Mouse (Mus musculus): ENCODE results near the gene Fam155a.
A peak's percentile ranks its signal among the peaks of the same experiment; 100 is the strongest.

Fam155a gene

DNA sequence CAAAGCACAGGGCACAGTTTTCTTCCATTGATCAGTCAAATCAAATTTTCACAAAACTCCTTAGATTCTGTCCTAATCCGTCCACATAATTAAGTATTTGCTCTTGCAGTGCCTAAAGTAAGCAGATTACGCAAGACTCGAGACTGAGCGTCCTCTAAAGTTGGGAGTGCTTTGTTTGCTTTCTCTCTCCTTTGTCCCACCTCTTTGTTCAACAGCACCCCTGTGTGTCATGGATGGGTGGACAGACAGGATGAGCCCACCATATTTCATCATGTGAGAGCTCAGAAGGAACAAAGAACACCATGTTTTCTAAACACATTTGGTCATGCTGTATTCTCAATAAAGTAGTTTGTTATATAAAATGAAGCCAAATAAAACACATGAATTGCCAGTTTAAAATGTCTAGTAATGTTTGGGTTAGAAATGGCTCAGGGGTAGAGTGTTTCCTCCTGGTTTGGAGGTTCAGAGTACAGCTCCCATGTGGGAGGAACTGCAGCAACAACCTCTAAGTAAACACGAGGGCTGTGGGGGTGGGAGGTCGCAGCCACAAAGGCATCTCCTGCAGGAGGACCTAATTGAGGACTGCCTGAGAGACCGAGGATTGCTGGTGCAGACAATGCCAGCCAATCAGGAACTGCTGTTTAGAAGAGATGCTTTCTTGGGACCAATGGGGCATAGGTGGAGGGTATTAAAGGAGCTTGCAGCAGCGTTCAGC lies 482.8 kb downstream of the Fam155a start:
- no peak for DNase-seq (ENCODE audit: inconsistent ontology term)

DNA sequence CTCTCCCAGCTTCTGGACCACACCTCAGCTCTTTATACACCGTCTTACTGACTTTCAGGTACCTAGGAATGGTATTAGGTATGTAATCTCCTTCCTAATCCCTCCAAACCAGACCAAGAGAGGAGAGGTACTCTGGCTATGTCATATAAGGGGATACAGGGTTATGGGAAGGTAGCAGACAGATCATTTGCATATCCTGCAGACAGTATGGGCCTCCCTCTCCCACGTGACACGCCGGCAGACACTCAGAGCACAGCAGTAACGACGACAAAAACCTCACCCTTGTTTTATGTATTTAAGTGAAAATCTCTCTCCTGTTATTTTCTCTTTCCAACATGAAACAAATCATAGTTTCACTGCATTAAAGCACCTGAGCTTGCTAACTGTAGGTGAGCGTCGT lies 496.8 kb downstream of the Fam155a start:
- DNase-seq (ENCODE audit: inconsistent ontology term) = no peak

DNA sequence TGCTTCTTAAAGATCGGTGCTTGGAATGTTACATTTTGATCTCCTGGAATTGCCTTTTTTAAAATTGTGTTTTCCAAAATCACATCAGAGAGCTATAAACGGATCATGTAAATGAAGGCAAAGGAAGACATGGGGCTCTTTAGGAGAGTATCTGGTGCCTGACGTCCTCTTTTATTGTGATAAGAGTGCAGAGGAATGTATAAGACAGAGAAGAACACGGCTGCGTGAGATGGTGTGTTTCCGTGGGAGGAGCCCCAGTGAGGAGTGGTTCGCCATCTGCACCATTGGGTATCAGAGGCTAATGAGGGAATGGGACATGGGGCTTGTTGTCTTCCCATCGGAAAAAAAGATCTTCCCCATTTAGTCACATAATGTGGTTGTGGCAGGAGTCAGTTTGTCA lies 506.6 kb downstream of the Fam155a start:
- no peak for DNase-seq (ENCODE audit: inconsistent ontology term)

DNA sequence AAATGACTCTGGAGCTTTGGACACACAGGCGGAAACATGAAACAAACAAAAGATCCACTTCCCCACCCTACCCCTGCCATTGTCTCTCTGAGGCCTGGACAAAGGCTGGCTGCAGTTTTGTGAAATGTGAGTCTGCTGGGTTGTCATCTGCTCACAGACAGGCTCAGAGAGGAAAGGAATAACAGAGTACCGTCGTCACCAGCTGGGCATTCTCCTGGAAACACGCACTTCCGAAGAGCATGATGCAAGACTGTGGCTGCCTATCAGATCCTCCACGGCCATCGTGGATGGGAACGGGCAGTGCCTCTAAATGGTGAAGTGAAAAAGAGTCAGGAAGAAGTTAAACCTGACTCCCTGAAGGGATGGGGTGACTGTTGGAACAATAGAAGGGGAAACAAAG lies 509.4 kb downstream of the Fam155a start:
- DNase-seq (ENCODE audit: inconsistent ontology term) = no peak

DNA sequence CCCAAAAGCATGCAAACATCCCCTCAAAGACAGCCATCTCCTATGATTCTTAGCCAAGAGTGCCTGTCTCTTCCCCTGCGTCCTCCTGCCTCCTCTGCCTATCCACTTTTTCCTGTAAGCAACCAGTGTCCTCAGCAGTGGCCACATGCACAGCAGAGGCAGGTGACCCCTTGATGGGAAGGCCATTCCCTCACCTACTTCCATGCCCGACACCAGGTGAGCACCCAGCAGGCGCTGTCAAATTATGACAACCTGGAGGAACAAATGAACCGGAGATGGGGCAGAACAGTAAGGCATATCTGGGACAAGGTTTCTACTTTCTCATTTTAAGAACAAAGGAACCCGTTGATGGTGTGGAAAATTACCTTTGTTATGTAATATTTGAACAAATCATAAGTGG lies 515.6 kb downstream of the Fam155a start:
- no peak for DNase-seq (ENCODE audit: inconsistent ontology term)

- DNase-seq (ENCODE audit: inconsistent ontology term) = no peak
These were observed 518.0 kb downstream of the Fam155a start for GRCm38 (mm10) chr8:9252991-9253390.

GRCm38 (mm10) chr8:9248109-9248821 lies 522.7 kb downstream of the Fam155a start:
- DNase-seq (ENCODE audit: inconsistent ontology term) = no peak

- no peak for DNase-seq (ENCODE audit: inconsistent ontology term)
These were observed 525.0 kb downstream of the Fam155a start for GRCm38 (mm10) chr8:9245994-9246393.

DNA sequence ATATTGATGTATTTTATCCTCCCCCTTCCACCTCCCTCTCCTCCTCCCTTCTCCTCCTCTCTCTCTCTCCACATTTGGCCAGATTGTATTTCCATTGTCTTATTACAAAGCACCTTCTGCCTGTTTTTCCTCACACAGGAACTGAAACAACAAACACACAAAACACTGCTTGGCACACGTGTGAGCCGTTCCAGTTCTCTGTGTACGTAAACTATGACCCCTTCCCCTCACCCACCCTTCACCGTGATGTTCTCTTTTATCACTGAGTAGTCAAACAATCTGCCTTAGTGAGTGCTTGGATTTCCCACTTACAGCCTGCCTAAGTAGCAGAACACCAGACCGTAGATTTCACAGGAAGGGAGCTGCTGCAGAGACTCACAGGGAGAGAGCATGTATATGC lies 530.0 kb downstream of the Fam155a start:
- no peak for DNase-seq (ENCODE audit: inconsistent ontology term)

GRCm38 (mm10) chr8:9239741-9240140 lies 531.2 kb downstream of the Fam155a start:
- peak; percentile 33 for DNase-seq (ENCODE audit: inconsistent ontology term)

- no peak for DNase-seq (ENCODE audit: inconsistent ontology term)
These were observed 532.0 kb downstream of the Fam155a start for GRCm38 (mm10) chr8:9238974-9239373.

DNA sequence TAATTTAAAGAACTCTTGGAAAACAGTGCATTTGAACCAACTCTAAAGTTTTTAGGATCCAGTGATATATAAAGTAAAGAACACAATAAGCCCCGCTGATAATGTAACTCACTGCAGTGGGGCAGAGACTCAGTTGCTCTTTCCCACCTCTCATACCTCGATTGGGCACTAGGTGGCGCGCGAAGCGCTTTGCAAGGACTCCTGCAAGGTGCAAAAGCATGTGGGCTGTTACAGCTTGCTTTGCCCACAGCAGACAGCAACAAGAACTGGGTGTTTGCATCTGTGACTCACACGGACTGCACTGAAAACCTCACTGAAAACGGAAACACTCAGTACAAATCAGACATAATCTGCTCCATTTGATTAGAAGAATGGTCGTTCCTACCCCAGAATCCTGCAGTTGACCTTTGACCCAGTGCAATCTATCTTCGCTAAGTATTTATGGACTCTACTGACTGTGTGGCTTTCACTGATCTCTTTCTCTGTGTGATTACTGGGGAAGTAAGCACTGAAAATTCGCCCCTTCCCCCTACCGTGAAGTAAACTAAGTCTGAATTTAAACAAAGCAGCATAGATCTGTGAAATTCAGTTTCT lies 537.5 kb downstream of the Fam155a start:
- DNase-seq (ENCODE audit: inconsistent ontology term) = peak; percentile 60

DNA sequence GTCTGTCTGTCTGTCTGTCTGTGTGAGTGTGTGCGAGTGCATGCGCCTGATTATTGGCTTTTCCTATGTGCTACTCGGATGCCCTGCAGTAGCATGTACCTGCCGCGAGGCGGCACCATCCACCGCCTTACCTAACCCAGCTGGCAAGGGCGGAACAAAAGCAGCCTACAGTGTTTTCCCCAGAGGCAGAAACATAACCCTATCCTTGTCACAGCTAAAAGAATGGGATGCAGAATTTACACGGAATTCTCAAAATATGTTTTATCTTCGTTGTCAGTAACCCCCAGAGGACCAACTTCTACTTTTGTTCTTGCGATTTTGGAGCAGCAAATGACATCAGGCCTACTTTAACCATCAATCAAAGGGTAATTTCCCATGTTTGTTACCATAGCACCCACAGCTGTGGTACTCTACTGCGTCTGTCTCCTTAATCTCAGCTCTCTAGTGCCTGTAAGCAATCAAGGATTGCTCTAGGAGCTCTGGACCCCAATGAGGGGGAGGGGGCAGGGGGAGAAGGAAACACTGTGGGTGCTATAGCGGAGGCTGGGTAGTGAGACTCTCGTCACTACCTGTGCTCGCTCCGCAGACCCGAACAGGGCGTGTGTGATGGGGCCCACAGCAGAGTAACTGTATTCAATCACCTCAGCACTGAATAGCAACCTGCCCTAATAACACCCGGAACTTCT lies 543.0 kb downstream of the Fam155a start:
- DNase-seq (ENCODE audit: inconsistent ontology term) = peak; percentile 57

DNA sequence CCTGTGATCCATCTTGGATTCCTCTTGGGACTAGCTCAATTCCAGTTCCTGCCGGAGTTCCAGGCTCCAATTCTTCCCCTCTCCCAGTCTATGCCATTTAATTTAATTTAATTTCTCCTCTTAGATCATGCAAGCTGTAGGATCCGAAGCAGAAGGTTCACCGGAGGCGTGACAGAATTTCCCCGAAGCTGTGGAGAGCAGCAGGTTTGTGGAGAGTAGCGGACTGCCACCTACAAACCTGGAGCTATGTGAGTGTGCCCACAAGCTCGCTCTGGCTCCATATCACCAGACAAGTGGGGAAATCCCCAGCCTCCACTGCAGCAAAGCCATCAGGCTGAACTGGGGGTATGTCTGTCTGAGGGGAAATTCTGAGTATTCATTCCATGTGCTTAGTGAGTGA lies 544.2 kb downstream of the Fam155a start:
- DNase-seq (ENCODE audit: inconsistent ontology term) = no peak

GRCm38 (mm10) chr8:9211751-9212150 lies 559.2 kb downstream of the Fam155a start:
- DNase-seq (ENCODE audit: inconsistent ontology term) = no peak

DNA sequence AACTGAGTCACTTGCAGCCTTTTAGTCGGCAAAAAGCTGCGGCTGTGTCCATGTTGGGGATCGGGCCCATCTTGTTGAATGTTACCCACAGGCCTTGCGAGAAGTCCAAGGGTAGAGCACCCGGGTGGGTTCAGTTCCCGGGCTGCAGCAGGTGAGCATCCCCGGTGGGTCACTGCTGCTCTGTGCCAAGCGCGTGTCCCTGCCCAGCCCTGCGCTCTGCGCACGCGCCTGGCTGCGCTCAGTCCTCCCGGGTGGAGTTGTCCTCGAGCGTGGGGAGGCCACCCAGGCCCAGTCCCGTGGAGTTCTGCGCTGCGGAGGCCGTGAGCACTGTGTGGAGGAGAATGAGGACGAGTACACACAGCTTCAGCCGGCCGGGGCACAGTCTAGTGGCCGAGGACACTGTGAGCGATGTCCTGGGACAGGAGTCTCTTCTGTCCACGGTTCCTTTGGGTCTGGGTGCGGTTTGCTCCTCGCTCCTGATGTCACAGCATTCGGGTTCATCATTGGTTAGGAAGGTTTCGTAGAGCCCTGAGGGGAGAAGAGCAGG lies 563.4 kb downstream of the Fam155a start:
- no peak for DNase-seq (ENCODE audit: inconsistent ontology term)

- peak; percentile 89 for DNase-seq (ENCODE audit: inconsistent ontology term)
These were observed 566.5 kb downstream of the Fam155a start for GRCm38 (mm10) chr8:9204345-9205067.

DNA sequence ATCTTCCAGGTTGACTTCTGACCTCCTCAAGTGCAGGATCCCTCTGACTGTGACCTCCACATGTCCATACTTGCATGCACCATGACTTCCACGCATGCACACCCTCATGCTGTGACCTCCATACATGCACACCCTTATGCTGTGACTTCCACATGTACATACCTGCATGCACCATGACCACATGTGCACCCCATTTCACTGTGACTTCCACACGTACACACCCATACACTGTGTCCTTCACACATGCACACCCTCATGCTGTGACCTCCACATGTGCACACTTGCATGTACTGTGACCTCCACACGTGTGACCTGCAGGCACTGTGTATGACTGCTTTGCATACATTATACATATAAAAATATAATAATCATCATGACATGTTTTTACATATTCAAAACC lies 570.9 kb downstream of the Fam155a start:
- no peak for DNase-seq (ENCODE audit: inconsistent ontology term)

- DNase-seq (ENCODE audit: inconsistent ontology term) = no peak
These were observed 579.3 kb downstream of the Fam155a start for GRCm38 (mm10) chr8:9191682-9192081.

- peak; percentile 30 for DNase-seq (ENCODE audit: inconsistent ontology term)
These were observed 582.3 kb downstream of the Fam155a start for GRCm38 (mm10) chr8:9188616-9189015.

DNA sequence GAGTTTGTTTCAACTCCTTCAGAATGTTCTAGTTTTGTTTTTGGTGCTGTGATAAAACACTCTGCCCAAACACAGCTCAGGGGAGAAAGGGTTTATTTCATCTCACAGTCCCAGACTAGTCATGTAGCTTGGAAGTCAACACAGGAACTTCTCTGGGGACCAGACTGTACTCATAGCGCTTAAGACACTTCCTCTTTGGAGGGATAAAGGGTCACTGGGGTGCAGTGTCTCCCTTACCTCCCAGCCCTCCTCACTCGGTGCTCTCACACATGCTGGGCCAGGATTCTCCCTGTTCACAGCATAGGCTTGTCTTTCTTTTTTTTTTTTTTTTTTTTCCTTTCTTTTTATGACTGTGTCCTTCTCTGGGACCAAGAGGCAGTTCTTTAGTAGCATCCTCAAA lies 585.8 kb downstream of the Fam155a start:
- no peak for DNase-seq (ENCODE audit: inconsistent ontology term)

Data from Muller cell, postnatal 12 days (primary cell).